Mouse (Mus musculus): ENCODE measurements around the gene Asb8.

DNA sequence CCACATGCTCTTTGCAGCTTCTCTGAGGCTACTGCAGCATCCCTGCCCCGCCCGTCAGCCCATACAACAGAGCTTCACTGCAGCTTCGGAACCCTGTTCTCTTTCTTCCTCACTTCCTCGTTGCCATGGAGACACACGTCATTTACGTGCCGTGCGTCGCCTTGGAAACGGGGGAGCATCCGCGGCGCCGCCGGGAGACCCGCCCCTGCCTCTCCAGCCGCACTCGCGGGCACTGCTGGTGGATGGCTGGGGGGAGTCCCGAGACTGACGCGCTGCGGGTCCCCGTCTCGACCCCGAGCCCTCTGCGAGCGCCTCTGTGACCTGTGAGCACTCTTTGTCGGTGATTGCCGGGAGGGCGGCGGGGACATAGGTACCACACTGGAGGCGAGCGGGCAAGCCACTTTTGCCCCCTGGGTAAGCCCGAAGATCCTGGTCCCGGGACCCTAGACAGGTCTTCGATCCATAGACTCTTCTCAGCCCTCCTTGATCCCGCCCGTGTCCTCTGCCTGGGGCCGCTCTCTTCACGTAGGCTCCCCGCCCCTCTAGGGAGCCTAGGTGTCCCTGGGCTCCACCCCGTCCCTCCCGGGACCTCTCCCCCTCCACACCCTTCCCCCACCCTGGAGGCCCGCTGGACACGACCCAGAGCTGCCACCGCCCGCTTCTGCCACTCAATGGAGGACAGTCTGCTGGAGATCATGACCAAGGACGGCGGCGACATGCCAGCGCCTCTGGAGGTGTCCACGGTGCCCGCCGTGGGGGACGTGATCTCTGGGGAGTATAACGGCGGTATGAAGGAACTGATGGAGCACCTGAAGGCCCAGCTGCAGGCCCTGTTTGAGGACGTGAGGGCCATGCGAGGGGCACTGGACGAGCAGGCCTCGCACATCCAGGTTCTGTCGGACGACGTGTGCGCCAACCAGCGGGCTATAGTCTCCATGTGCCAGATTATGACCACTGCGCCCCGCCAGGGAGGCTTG, 2.5 kb upstream of the Asb8 start:
- no peak for TF ChIP-seq POLR2A (IDR thresholded peaks at IDR 0.05; ENCODE audit: borderline replicate concordance, low read depth, low read length)
- TF ChIP-seq CTCF (IDR thresholded peaks at IDR 0.05; ENCODE audit: low read depth, low read length): no peak
